Mouse (Mus musculus) liver, embryonic 16.5 days (tissue): ENCODE results near the gene Nudt13. TPM values are rescaled to one million over a fixed set of nuclear protein-coding genes. Genes with fewer than 3 reads are reported as not detected.
A peak's percentile ranks its signal among the peaks of the same experiment; 100 is the strongest.

ENCODE experiments used
- ATAC-seq: fragments of 200-750 bp; cut with Nextera tagmentation; 2 replicates; pipeline ENCODE4 v1.8.0; 2017; ENCODE audit warnings: low read depth, mild to moderate bottlenecking, moderate number of reproducible peaks, moderate library complexity
- H3K27ac ChIP-seq: fragments of 300-500 bp; sonication (generic); 2 replicates; pipeline ENCODE4 v1.5.1; 2014; ENCODE audit warnings: mild to moderate bottlenecking, low read length
- H3K27me3 ChIP-seq: fragments of 300-500 bp; sonication (generic); 2 replicates; pipeline ENCODE4 v1.6.1; 2014; ENCODE audit warnings: low read depth, low read length, mixed read lengths; ENCODE audit not compliant: control insufficient read depth, insufficient read depth
- H3K36me3 ChIP-seq: fragments of 300-500 bp; sonication (generic); 2 replicates; pipeline ENCODE4 v1.6.1; 2014; ENCODE audit warnings: mild to moderate bottlenecking; ENCODE audit not compliant: control insufficient read depth, insufficient read depth
- H3K4me1 ChIP-seq: fragments of 300-500 bp; sonication (generic); 2 replicates; pipeline ENCODE4 v1.6.1; 2014; ENCODE audit warnings: low read depth, low read length, mixed read lengths; ENCODE audit not compliant: control insufficient read depth
- H3K4me2 ChIP-seq: fragments of 300-500 bp; sonication (generic); 2 replicates; pipeline ENCODE4 v1.6.1; 2014; ENCODE audit warnings: low read depth, low read length, mixed read lengths
- H3K4me3 ChIP-seq: fragments of 300-500 bp; sonication (generic); 2 replicates; pipeline ENCODE4 v1.5.1; 2014; ENCODE audit warnings: low read depth, mild to moderate bottlenecking, low read length
- H3K9ac ChIP-seq: fragments of 300-500 bp; sonication (generic); 2 replicates; pipeline ENCODE4 v1.6.1; 2014; ENCODE audit warnings: low read depth, low read length
- H3K9me3 ChIP-seq: fragments of 300-500 bp; sonication (generic); replicated peaks from 2 replicates; pipeline ENCODE4 v1.6.1; 2016; ENCODE audit warnings: low read length; ENCODE audit not compliant: control insufficient read depth
- WGBS: fragments of 180-500 bp; shearing (Covaris S2); extraction: QIAGEN DNeasy Blood & Tissue Kit; methylation state at CpG from one replicate; pipeline ENCODE4 v1.1.7; 2014; ENCODE audit not compliant: insufficient replicate concordance; 5-methylcytosine and 5-hydroxymethylcytosine counted together
- polyA plus RNA-seq: library from polyadenylated mRNA; unstranded; fragments of >200 nt; fragmentation: Nextera tagmentation; extraction: Ambion mirVana; gene quantifications from 2 replicates; pipeline ENCODE4 v1.2.1, GENCODE M21; 2015

The Nudt13 gene
- polyA plus RNA-seq, 1 experiment from 2014 or later, result 5.1 TPM

- H3K4me2 ChIP-seq, result no peak overlapping the region
- peaks cover 16% of the 10 kb centered on the region for H3K36me3 ChIP-seq
- ATAC-seq, result no peak
- H3K27ac ChIP-seq, result no peak overlapping the region
- H3K4me3 ChIP-seq, result no peak overlapping the region
- H3K27me3 ChIP-seq, result no peaks in the 10 kb centered on the region
- 87% methylated on average over 9 of the region's 9 CpGs for WGBS
- no peaks in the 10 kb centered on the region for H3K9me3 ChIP-seq
- H3K4me1 ChIP-seq, result no peaks in the 10 kb centered on the region
- no peak overlapping the region for H3K9ac ChIP-seq
Measured at GRCm38 (mm10) chr14:20324196-20324595, 29.7 kb downstream of the Nudt13 start.

- no peak for ATAC-seq
- Histone ChIP-seq H3K9me3 (no peaks in the 10 kb centered on the region), H3K4me3 (no peak overlapping the region), H3K4me1 (no peaks in the 10 kb centered on the region), H3K36me3 (peaks cover 17% of the 10 kb centered on the region), H3K27me3 (no peaks in the 10 kb centered on the region), H3K27ac (no peak overlapping the region), H3K9ac (no peak overlapping the region), H3K4me2 (no peak overlapping the region)
- whole genome bisulfite sequencing, result 84% methylated on average over 9 of the region's 9 CpGs
Measured at GRCm38 (mm10) chr14:20328474-20328873, 34.0 kb downstream of the Nudt13 start.

- Histone ChIP-seq H3K4me1 (no peaks in the 10 kb centered on the region), H3K9me3 (no peaks in the 10 kb centered on the region), H3K27ac (no peak overlapping the region), H3K27me3 (no peaks in the 10 kb centered on the region), H3K36me3 (peaks cover 24% of the 10 kb centered on the region), H3K4me2 (no peak overlapping the region), H3K9ac (no peak overlapping the region), H3K4me3 (no peak overlapping the region)
- 75% methylated on average over 4 of the region's 4 CpGs for WGBS
- ATAC-seq, result no peak
Measured at GRCm38 (mm10) chr14:20331316-20331715, 36.8 kb downstream of the Nudt13 start.

GRCm38 (mm10) chr14:20339415-20339814 lies 44.9 kb downstream of the Nudt13 start:
- Histone ChIP-seq H3K27me3 (no peaks in the 10 kb centered on the region), H3K4me1 (no peaks in the 10 kb centered on the region; the same call in 1 of the 2 replicates), H3K36me3 (peaks cover 24% of the 10 kb centered on the region), H3K9ac (no peak overlapping the region), H3K4me2 (no peak overlapping the region), H3K27ac (no peak overlapping the region), H3K4me3 (no peak overlapping the region), H3K9me3 (no peaks in the 10 kb centered on the region)
- ATAC-seq, result no peak
- WGBS, result 80% methylated on average over 5 of the region's 5 CpGs

GRCm38 (mm10) chr14:20340149-20340548 lies 45.7 kb downstream of the Nudt13 start:
- no peaks in the 10 kb centered on the region for H3K9me3 ChIP-seq
- H3K9ac ChIP-seq, result no peak overlapping the region
- 0 out of 2 replicates have a peak, but pooled peaks have one; percentile 30 for ATAC-seq
- WGBS, result 79% methylated on average over 8 of the region's 8 CpGs
- H3K4me1 ChIP-seq, result no peaks in the 10 kb centered on the region; the same call in 1 of the 2 replicates
- peaks cover 23% of the 10 kb centered on the region for H3K36me3 ChIP-seq
- no peak overlapping the region for H3K27ac ChIP-seq
- no peak overlapping the region for H3K4me3 ChIP-seq
- no peak overlapping the region for H3K4me2 ChIP-seq
- no peaks in the 10 kb centered on the region for H3K27me3 ChIP-seq

GRCm38 (mm10) chr14:20340866-20341265 lies 46.4 kb downstream of the Nudt13 start:
- no peak for ATAC-seq
- no peaks in the 10 kb centered on the region for H3K27me3 ChIP-seq
- H3K36me3 ChIP-seq, result peaks cover 20% of the 10 kb centered on the region
- H3K4me3 ChIP-seq, result peak overlapping the region; percentile 29
- WGBS, result 39% methylated on average over 7 of the region's 7 CpGs
- no peaks in the 10 kb centered on the region for H3K9me3 ChIP-seq
- no peak overlapping the region for H3K27ac ChIP-seq
- peak overlapping the region; percentile 28 for H3K4me2 ChIP-seq
- no peak overlapping the region for H3K9ac ChIP-seq
- no peaks in the 10 kb centered on the region; the same call in 1 of the 2 replicates for H3K4me1 ChIP-seq

- H3K4me3 ChIP-seq, result no peak overlapping the region
- no peaks in the 10 kb centered on the region for H3K9me3 ChIP-seq
- no peak for ATAC-seq
- no peak overlapping the region for H3K9ac ChIP-seq
- H3K4me1 ChIP-seq, result peaks cover 14% of the 10 kb centered on the region
- no peaks in the 10 kb centered on the region for H3K27me3 ChIP-seq
- 85% methylated on average over 9 of the region's 9 CpGs for WGBS
- peaks cover 5% of the 10 kb centered on the region; the same call in 1 of the 2 replicates for H3K36me3 ChIP-seq
- no peak overlapping the region for H3K4me2 ChIP-seq
- no peak overlapping the region for H3K27ac ChIP-seq
Measured at GRCm38 (mm10) chr14:20345885-20346284, 51.4 kb downstream of the Nudt13 start.

GRCm38 (mm10) chr14:20347441-20347990 lies 53.0 kb downstream of the Nudt13 start:
- peak; percentile 31 for ATAC-seq
- peak overlapping the region; percentile 53 for H3K4me2 ChIP-seq
- H3K4me3 ChIP-seq, result peak overlapping the region; percentile 79
- H3K4me1 ChIP-seq, result peaks cover 14% of the 10 kb centered on the region
- peak overlapping the region; percentile 84 for H3K9ac ChIP-seq
- H3K27ac ChIP-seq, result peak overlapping the region; percentile 76
- WGBS, result 3% methylated on average over 15 of the region's 15 CpGs
- H3K27me3 ChIP-seq, result no peaks in the 10 kb centered on the region
- H3K9me3 ChIP-seq, result no peaks in the 10 kb centered on the region
- peaks cover 5% of the 10 kb centered on the region; the same call in 1 of the 2 replicates for H3K36me3 ChIP-seq

GRCm38 (mm10) chr14:20347991-20348541 lies 53.6 kb downstream of the Nudt13 start, which contains the start of the genes Ecd and Fam149b:
Gene Ecd (minus strand): TSS chr14:20348121.
Gene Fam149b (plus strand): TSS chr14:20348162.
- Histone ChIP-seq H3K4me1 (peaks cover 14% of the 10 kb centered on the region), H3K4me3 (peak within 1 kb of the TSS; percentile 79), H3K27me3 (no peaks in the 10 kb centered on the region), H3K9me3 (no peaks in the 10 kb centered on the region), H3K9ac (peak within 1 kb of the TSS; percentile 92), H3K36me3 (peaks cover 3% of the 10 kb centered on the region; the same call in 1 of the 2 replicates), H3K4me2 (peak within 1 kb of the TSS; percentile 53), H3K27ac (peak within 1 kb of the TSS; percentile 84)
- ATAC-seq, result peak; percentile 99
- WGBS, result under 1% methylated on average over 42 of the region's 42 CpGs
